14 mouse cellular contexts compared by ENCODE assay signal in genomic region chr11:12474299-12474935, GRCm38 (mm10). TPM values are rescaled to one million over a fixed set of nuclear protein-coding genes. Genes with fewer than 3 reads are reported as not detected.
DNase-seq lines count a peak whose midpoint lies in the region; ATAC-seq and TF ChIP-seq lines count a peak whose summit lies in the region.
"Had no signal": no experiment of that assay in that cellular context is flagged by ENCODE, and none has a peak within 500 bp of the region (broad histone marks: within the 10 kb centered on the region; RNA-seq: fewer than 3 reads in every experiment).

No protein-coding gene starts in this region.

- H3K27me3 ChIP-seq in liver, embryonic 16.5 days (ENCODE audit: control insufficient read depth, insufficient read depth, low read depth, low read length), result no peaks in the 10 kb centered on the region
- no peaks in the 10 kb centered on the region for H3K27me3 ChIP-seq in kidney, postnatal 0 days (ENCODE audit: insufficient read depth, low read length)
- H3K27me3 ChIP-seq: midbrain, embryonic 15.5 days had no signal

- ATAC-seq in liver, embryonic 16.5 days (ENCODE audit: low read depth), result peak; percentile 54; the same call in 1 of the 2 replicates
- peak; percentile 87 for ATAC-seq in kidney, postnatal 0 days (replicated peaks; ENCODE audit: low FRiP score, low read depth)
- ATAC-seq: midbrain, embryonic 15.5 days had no signal

- H3K4me1 ChIP-seq in liver, embryonic 16.5 days (ENCODE audit: control insufficient read depth, low read depth, low read length), result no peaks in the 10 kb centered on the region; the same call in 1 of the 2 replicates
- no peaks in the 10 kb centered on the region for H3K4me1 ChIP-seq in kidney, postnatal 0 days (replicated peaks; ENCODE audit: insufficient read depth, low read length)
- H3K4me1 ChIP-seq: midbrain, embryonic 15.5 days had no signal

- H3K36me3 ChIP-seq in liver, embryonic 16.5 days (ENCODE audit: control insufficient read depth, insufficient read depth), result no peaks in the 10 kb centered on the region
- H3K36me3 ChIP-seq in kidney, postnatal 0 days (ENCODE audit: insufficient read depth, low read length), result no peaks in the 10 kb centered on the region
- H3K36me3 ChIP-seq: G1E; midbrain, embryonic 15.5 days had no signal

- DNase-seq in liver, result no peak
- peak; percentile 61 for DNase-seq in kidney, adult 11 months
- peak; percentile 9 for DNase-seq in kidney, postnatal 0 days (ENCODE audit: low spot score)
- no peak for DNase-seq in embryo, embryonic 9.5 days (ENCODE audit: extremely low spot score)
- no peak for DNase-seq in thymus, postnatal 36 days
- no peak for DNase-seq in gastrocnemius, postnatal 4 days (ENCODE audit: low spot score in 2 of 2)
- DNase-seq: cerebellum, postnatal 14 days; gastrocnemius, postnatal 10 days; lung, postnatal 10 days; thymus, adult 18-20 months had no signal

- H3K27ac ChIP-seq in liver, embryonic 16.5 days (ENCODE audit: low read length), result no peak overlapping the region
- peak overlapping the region; percentile 52 for H3K27ac ChIP-seq in kidney, postnatal 0 days
- H3K27ac ChIP-seq: midbrain, embryonic 15.5 days had no signal

- no peak overlapping the region for H3K9ac ChIP-seq in liver, embryonic 16.5 days (ENCODE audit: low read depth, low read length)
- no peak overlapping the region for H3K9ac ChIP-seq in kidney, postnatal 0 days (ENCODE audit: low read depth, low read length)
- H3K9ac ChIP-seq: midbrain, embryonic 15.5 days had no signal

- H3K4me2 ChIP-seq in liver, embryonic 16.5 days (ENCODE audit: low read depth, low read length), result no peak overlapping the region
- no peak overlapping the region for H3K4me2 ChIP-seq in kidney, postnatal 0 days (ENCODE audit: low read length)
- H3K4me2 ChIP-seq: midbrain, embryonic 15.5 days had no signal

- no peak overlapping the region for H3K4me3 ChIP-seq in liver, embryonic 16.5 days (ENCODE audit: low read depth, low read length)
- H3K4me3 ChIP-seq in kidney, postnatal 0 days (replicated peaks; ENCODE audit: low read depth, low read length), result no peak overlapping the region
- H3K4me3 ChIP-seq: midbrain, embryonic 15.5 days had no signal

- TF ChIP-seq CTCF in kidney, postnatal 0 days (IDR thresholded peaks at IDR 0.05; ENCODE audit: low read depth), result no peak

- WGBS in liver, embryonic 16.5 days (ENCODE audit: insufficient replicate concordance), result 42% methylated on average over 5 of the region's 5 CpGs
- 55% methylated on average over 5 of the region's 5 CpGs for WGBS in kidney, postnatal 0 days

- H3K9me3 ChIP-seq in liver, embryonic 16.5 days (replicated peaks; ENCODE audit: control insufficient read depth, low read length), result no peaks in the 10 kb centered on the region
- H3K9me3 ChIP-seq in kidney, postnatal 0 days (replicated peaks; ENCODE audit: low read length), result no peaks in the 10 kb centered on the region
- H3K9me3 ChIP-seq: G1E; midbrain, embryonic 15.5 days had no signal

RNA-seq across cellular contexts. Expression of gene Cobl, which starts 9.7 kb away (rescaled TPM):
- 1.4 and 2.2 TPM in 2 replicates for polyA plus RNA-seq in liver, embryonic 16.5 days (2015; fragmentation: Nextera tagmentation; extraction: Ambion mirVana)
- 8.1 TPM in 2 replicates for polyA plus RNA-seq in kidney, postnatal 0 days (2015; fragmentation: Nextera tagmentation; extraction: Ambion mirVana)
- total RNA-seq in gastrocnemius, postnatal 4 days (2021), result 100 to 1,000 TPM; 188 to 241 TPM
- total RNA-seq: megakaryocyte, adult 5-6 weeks had no signal
- polyA plus RNA-seq: G1E had no signal

Comparison
In these comparisons a context has a peak if more than half of its experiments do, and no peak if none do; other contexts are left out.
1. DNase-seq: peak in kidney, adult 11 months (single experiment) and kidney, postnatal 0 days (single experiment); none in liver (single experiment), embryo, embryonic 9.5 days (single experiment), thymus, postnatal 36 days (0 of 2) and gastrocnemius, postnatal 4 days (0 of 2).